Mouse (Mus musculus) hindbrain, embryonic 14.5 days (tissue): ENCODE data around the gene Rnf145. TPM values are rescaled to one million over a fixed set of nuclear protein-coding genes. Genes with fewer than 3 reads are reported as not detected.

Experiments
- ATAC-seq: fragments of 200-750 bp; cut with Nextera tagmentation; 2 replicates; pipeline ENCODE4 v1.8.0; 2017; ENCODE audit warnings: moderate number of reproducible peaks, mild to moderate bottlenecking, moderate TSS enrichment, moderate library complexity; ENCODE audit not compliant: low FRiP score
- DNase-seq: peaks from one replicate; pipeline ENCODE4 v3.0.0-alpha.2; 2015; ENCODE audit warnings: low spot score
- H3K27ac ChIP-seq: fragments of 300-500 bp; sonication (generic); 2 replicates; pipeline ENCODE4 v1.5.1; 2014; ENCODE audit warnings: mild to moderate bottlenecking, moderate library complexity
- H3K27me3 ChIP-seq: fragments of 300-500 bp; sonication (generic); 2 replicates; pipeline ENCODE4 v1.6.1; 2014; ENCODE audit warnings: mild to moderate bottlenecking, low read length, mixed read lengths; ENCODE audit not compliant: control insufficient read depth, insufficient read depth
- H3K36me3 ChIP-seq: fragments of 300-500 bp; sonication (generic); replicated peaks from 2 replicates; pipeline ENCODE4 v1.6.1; 2014; ENCODE audit not compliant: control insufficient read depth, insufficient read depth
- H3K4me1 ChIP-seq: fragments of 300-500 bp; sonication (generic); replicated peaks from 2 replicates; pipeline ENCODE4 v1.6.1; 2014; ENCODE audit warnings: antibody characterized with exemption, low read length, mixed read lengths; ENCODE audit not compliant: control insufficient read depth, insufficient read depth
- H3K4me2 ChIP-seq: fragments of 300-500 bp; sonication (generic); replicated peaks from 2 replicates; pipeline ENCODE4 v1.6.1; 2014; ENCODE audit warnings: mild to moderate bottlenecking, moderate library complexity
- H3K4me3 ChIP-seq: fragments of 300-500 bp; sonication (generic); replicated peaks from 2 replicates; pipeline ENCODE4 v1.5.1; 2014; ENCODE audit warnings: mild to moderate bottlenecking, low read length
- H3K9ac ChIP-seq: fragments of 300-500 bp; sonication (generic); 2 replicates; pipeline ENCODE4 v1.6.1; 2014
- H3K9me3 ChIP-seq: fragments of 300-500 bp; sonication (generic); 2 replicates; pipeline ENCODE4 v1.6.1; 2016; ENCODE audit warnings: low read length; ENCODE audit not compliant: control insufficient read depth
- WGBS: fragments of 180-500 bp; shearing (Covaris S2); extraction: QIAGEN DNeasy Blood & Tissue Kit; methylation state at CpG from one replicate; pipeline ENCODE4 v1.1.7; 2014; 5-methylcytosine and 5-hydroxymethylcytosine counted together
- polyA plus RNA-seq: library from polyadenylated mRNA; unstranded; fragments of >200 nt; fragmentation: Nextera tagmentation; extraction: Ambion mirVana; gene quantifications from 2 replicates; pipeline ENCODE4 v1.2.1, GENCODE M21; 2014

Rnf145 gene
- polyA plus RNA-seq, 1 experiment from 2014 or later: 134 TPM

- Histone ChIP-seq H3K27ac (no peak overlapping the region), H3K9ac (no peak overlapping the region), H3K36me3 (peaks cover 89% of the 10 kb centered on the region), H3K27me3 (no peaks in the 10 kb centered on the region), H3K4me2 (no peak overlapping the region), H3K4me3 (no peak overlapping the region), H3K4me1 (no peaks in the 10 kb centered on the region), H3K9me3 (no peaks in the 10 kb centered on the region)
- DNase-seq: no peak
- 93% methylated on average over 10 of the region's 10 CpGs for WGBS
- no peak for ATAC-seq
Measured at GRCm38 (mm10) chr11:44549511-44550278, 30.9 kb downstream of the Rnf145 start.

GRCm38 (mm10) chr11:44550996-44551395 lies 32.2 kb downstream of the Rnf145 start:
- ATAC-seq (no peak), DNase-seq (no peak)
- no peak overlapping the region for H3K27ac ChIP-seq
- H3K4me2 ChIP-seq: no peak overlapping the region
- peaks cover 86% of the 10 kb centered on the region for H3K36me3 ChIP-seq
- H3K4me1 ChIP-seq: no peaks in the 10 kb centered on the region
- no peak overlapping the region for H3K9ac ChIP-seq
- WGBS: 95% methylated on average over 6 of the region's 6 CpGs
- no peak overlapping the region for H3K4me3 ChIP-seq
- H3K9me3 ChIP-seq: no peaks in the 10 kb centered on the region
- no peaks in the 10 kb centered on the region for H3K27me3 ChIP-seq

GRCm38 (mm10) chr11:44554339-44554738 lies 35.6 kb downstream of the Rnf145 start:
- Histone ChIP-seq H3K4me3 (no peak overlapping the region), H3K27me3 (no peaks in the 10 kb centered on the region), H3K4me1 (no peaks in the 10 kb centered on the region), H3K36me3 (peaks cover 88% of the 10 kb centered on the region), H3K9me3 (no peaks in the 10 kb centered on the region), H3K4me2 (no peak overlapping the region), H3K9ac (no peak overlapping the region), H3K27ac (no peak overlapping the region)
- ATAC-seq (no peak), DNase-seq (no peak)
- 82% methylated on average over 4 of the region's 4 CpGs for WGBS

GRCm38 (mm10) chr11:44558521-44558920 lies 39.8 kb downstream of the Rnf145 start:
- no peak overlapping the region for H3K27ac ChIP-seq
- ATAC-seq (no peak), DNase-seq (no peak)
- WGBS: 93% methylated on average over 3 of the region's 3 CpGs
- H3K4me2 ChIP-seq: no peak overlapping the region
- no peaks in the 10 kb centered on the region for H3K27me3 ChIP-seq
- peaks cover 89% of the 10 kb centered on the region for H3K36me3 ChIP-seq
- no peaks in the 10 kb centered on the region for H3K9me3 ChIP-seq
- H3K9ac ChIP-seq: no peak overlapping the region
- H3K4me1 ChIP-seq: no peaks in the 10 kb centered on the region
- H3K4me3 ChIP-seq: no peak overlapping the region

GRCm38 (mm10) chr11:44559466-44559865 lies 40.7 kb downstream of the Rnf145 start:
- H3K4me3 ChIP-seq: no peak overlapping the region
- H3K9me3 ChIP-seq: no peaks in the 10 kb centered on the region
- peaks cover 95% of the 10 kb centered on the region for H3K36me3 ChIP-seq

GRCm38 (mm10) chr11:44560396-44560795 lies 41.6 kb downstream of the Rnf145 start:
- Histone ChIP-seq H3K9ac (no peak overlapping the region), H3K27me3 (no peaks in the 10 kb centered on the region), H3K36me3 (peaks cover 99% of the 10 kb centered on the region), H3K4me3 (no peak overlapping the region), H3K27ac (no peak overlapping the region), H3K4me2 (no peak overlapping the region), H3K9me3 (no peaks in the 10 kb centered on the region), H3K4me1 (no peaks in the 10 kb centered on the region)
- WGBS: 94% methylated on average over 8 of the region's 8 CpGs
- DNase-seq (no peak), ATAC-seq (no peak)

More at GRCm38 (mm10) chr11:44559466-44559865, 40.7 kb downstream of the Rnf145 start:
- Histone ChIP-seq H3K4me2 (no peak overlapping the region), H3K4me1 (no peaks in the 10 kb centered on the region), H3K27me3 (no peaks in the 10 kb centered on the region), H3K9ac (no peak overlapping the region), H3K27ac (no peak overlapping the region)
- no peak for ATAC-seq
- 95% methylated on average over 6 of the region's 6 CpGs for WGBS
- no peak for DNase-seq

GRCm38 (mm10) chr11:44561476-44562015 lies 42.8 kb downstream of the Rnf145 start:
- Histone ChIP-seq H3K4me1 (no peaks in the 10 kb centered on the region), H3K4me2 (no peak overlapping the region), H3K9ac (no peak overlapping the region), H3K27ac (no peak overlapping the region), H3K36me3 (peaks cover 99% of the 10 kb centered on the region), H3K9me3 (no peaks in the 10 kb centered on the region), H3K27me3 (no peaks in the 10 kb centered on the region), H3K4me3 (no peak overlapping the region)
- DNase-seq (no peak), ATAC-seq (no peak)
- WGBS: 77% methylated on average over 21 of the region's 21 CpGs

- Histone ChIP-seq H3K27me3 (no peaks in the 10 kb centered on the region), H3K36me3 (peaks cover 98% of the 10 kb centered on the region), H3K4me1 (no peaks in the 10 kb centered on the region), H3K4me3 (no peak overlapping the region), H3K27ac (no peak overlapping the region), H3K9ac (no peak overlapping the region), H3K9me3 (no peaks in the 10 kb centered on the region), H3K4me2 (no peak overlapping the region)
- ATAC-seq: no peak
- 82% methylated on average over 11 of the region's 12 CpGs for WGBS
- no peak for DNase-seq
Measured at GRCm38 (mm10) chr11:44562389-44563135, 43.8 kb downstream of the Rnf145 start.

- WGBS: 97% methylated on average over 12 of the region's 12 CpGs
- no peak overlapping the region for H3K4me2 ChIP-seq
- no peak for DNase-seq
- H3K4me3 ChIP-seq: no peak overlapping the region
- no peak overlapping the region for H3K9ac ChIP-seq
- H3K27ac ChIP-seq: no peak overlapping the region
- H3K27me3 ChIP-seq: no peaks in the 10 kb centered on the region
- ATAC-seq: no peak
- 0 out of 2 replicates have a peak, but pooled peaks cover 2% of the 10 kb centered on the region for H3K9me3 ChIP-seq
- H3K36me3 ChIP-seq: peaks cover 83% of the 10 kb centered on the region
- H3K4me1 ChIP-seq: no peaks in the 10 kb centered on the region
Measured at GRCm38 (mm10) chr11:44564245-44564864, 45.6 kb downstream of the Rnf145 start.
